Mouse (Mus musculus): ENCODE measurements around the gene Cd160.

The Cd160 gene

GRCm38 (mm10) chr3:96828984-96829383, at the start of gene Cd160, which contains the start of gene Pdzk1:
Cd160 (minus strand) TSS chr3:96829351.
Pdzk1 (plus strand) TSS chr3:96829284.
- DNase-seq (ENCODE audit: low read depth, low spot score), result no peak

GRCm38 (mm10) chr3:96874808-96875571, 45.8 kb upstream of the Cd160 start:
- DNase-seq (ENCODE audit: low read depth, low spot score), result no peak

- no peak for DNase-seq (ENCODE audit: low read depth, low spot score)
Observed at GRCm38 (mm10) chr3:96872501-96872900, 43.4 kb upstream of the Cd160 start.

- no peak for DNase-seq (ENCODE audit: low read depth, low spot score)
Observed at GRCm38 (mm10) chr3:96871070-96871469, 41.9 kb upstream of the Cd160 start.

- DNase-seq (ENCODE audit: low read depth, low spot score), result no peak
Observed at GRCm38 (mm10) chr3:96870270-96870669, 41.1 kb upstream of the Cd160 start.

- no peak for DNase-seq (ENCODE audit: low read depth, low spot score)
Observed at GRCm38 (mm10) chr3:96869091-96869490, 39.9 kb upstream of the Cd160 start.

GRCm38 (mm10) chr3:96868566-96868965, 39.4 kb upstream of the Cd160 start:
- no peak for DNase-seq (ENCODE audit: low read depth, low spot score)

- DNase-seq (ENCODE audit: low read depth, low spot score), result no peak
Observed at GRCm38 (mm10) chr3:96867863-96868262, 38.7 kb upstream of the Cd160 start.

GRCm38 (mm10) chr3:96860498-96860897, 31.3 kb upstream of the Cd160 start:
- no peak for DNase-seq (ENCODE audit: low read depth, low spot score)

GRCm38 (mm10) chr3:96855833-96856232, 26.7 kb upstream of the Cd160 start:
- DNase-seq (ENCODE audit: low read depth, low spot score), result no peak

GRCm38 (mm10) chr3:96854376-96854775, 25.2 kb upstream of the Cd160 start:
- no peak for DNase-seq (ENCODE audit: low read depth, low spot score)

- DNase-seq (ENCODE audit: low read depth, low spot score), result no peak
Observed at GRCm38 (mm10) chr3:96852561-96852960, 23.4 kb upstream of the Cd160 start.

GRCm38 (mm10) chr3:96849168-96849727, 20.1 kb upstream of the Cd160 start:
- no peak for DNase-seq (ENCODE audit: low read depth, low spot score)

GRCm38 (mm10) chr3:96848470-96848869, 19.3 kb upstream of the Cd160 start:
- DNase-seq (ENCODE audit: low read depth, low spot score), result no peak

GRCm38 (mm10) chr3:96847661-96848060, 18.5 kb upstream of the Cd160 start:
- no peak for DNase-seq (ENCODE audit: low read depth, low spot score)

GRCm38 (mm10) chr3:96846985-96847384, 17.8 kb upstream of the Cd160 start:
- no peak for DNase-seq (ENCODE audit: low read depth, low spot score)

- no peak for DNase-seq (ENCODE audit: low read depth, low spot score)
Observed at GRCm38 (mm10) chr3:96845806-96846205, 16.7 kb upstream of the Cd160 start.

- no peak for DNase-seq (ENCODE audit: low read depth, low spot score)
Observed at GRCm38 (mm10) chr3:96845191-96845590, 16.0 kb upstream of the Cd160 start.

GRCm38 (mm10) chr3:96838996-96839645, 10.0 kb upstream of the Cd160 start:
- DNase-seq (ENCODE audit: low read depth, low spot score), result no peak

GRCm38 (mm10) chr3:96836414-96836813, 7.3 kb upstream of the Cd160 start:
- no peak for DNase-seq (ENCODE audit: low read depth, low spot score)

- DNase-seq (ENCODE audit: low read depth, low spot score), result no peak
Observed at GRCm38 (mm10) chr3:96834587-96835348, 5.6 kb upstream of the Cd160 start.

- no peak for DNase-seq (ENCODE audit: low read depth, low spot score)
Observed at GRCm38 (mm10) chr3:96832930-96833329, 3.8 kb upstream of the Cd160 start.

All from embryo, embryonic 11.5 days (tissue).